Mouse (Mus musculus): ENCODE data around the gene Ikzf2. TPM values are rescaled to one million over a fixed set of nuclear protein-coding genes. Genes with fewer than 3 reads are reported as not detected.
A peak's percentile ranks its signal among the peaks of the same experiment; 100 is the strongest.

Ikzf2 gene
- polyA plus RNA-seq, 1 experiment from 2014 or later, result 4.8 TPM

GRCm38 (mm10) chr1:69591328-69591801 lies 95.7 kb downstream of the Ikzf2 start:
- WGBS, result 16% methylated on average over 7 of the region's 7 CpGs
- H3K27ac ChIP-seq (ENCODE audit: low read depth, low read length), result no peak overlapping the region
- peak overlapping the region; percentile 36; the same call in 1 of the 2 replicates for H3K4me2 ChIP-seq (ENCODE audit: low read depth, low read length)
- H3K4me3 ChIP-seq (ENCODE audit: low read depth, low read length), result no peak overlapping the region
- no peaks in the 10 kb centered on the region for H3K27me3 ChIP-seq (ENCODE audit: control insufficient read depth, insufficient read depth, low read length)
- no peaks in the 10 kb centered on the region for H3K9me3 ChIP-seq (ENCODE audit: control insufficient read depth, low read length)
- no peak overlapping the region for H3K9ac ChIP-seq (replicated peaks; ENCODE audit: low read depth, low read length)
- ATAC-seq (ENCODE audit: low read depth), result peak; percentile 46; the same call in 1 of the 2 replicates
- no peaks in the 10 kb centered on the region for H3K36me3 ChIP-seq (ENCODE audit: control insufficient read depth, insufficient read depth, low read length)
- peaks cover 8% of the 10 kb centered on the region; the same call in 1 of the 2 replicates for H3K4me1 ChIP-seq (ENCODE audit: control insufficient read depth, insufficient read depth, low read length)

- ATAC-seq (ENCODE audit: low read depth), result no peak
- Histone ChIP-seq H3K36me3 (ENCODE audit: control insufficient read depth, insufficient read depth, low read length) (no peaks in the 10 kb centered on the region), H3K4me1 (ENCODE audit: control insufficient read depth, insufficient read depth, low read length) (no peaks in the 10 kb centered on the region), H3K27me3 (ENCODE audit: control insufficient read depth, insufficient read depth, low read length) (no peaks in the 10 kb centered on the region), H3K27ac (ENCODE audit: low read depth, low read length) (no peak overlapping the region), H3K9ac (replicated peaks; ENCODE audit: low read depth, low read length) (no peak overlapping the region), H3K4me3 (ENCODE audit: low read depth, low read length) (no peak overlapping the region), H3K9me3 (ENCODE audit: control insufficient read depth, low read length) (no peaks in the 10 kb centered on the region), H3K4me2 (ENCODE audit: low read depth, low read length) (no peak overlapping the region)
- 75% methylated on average over 2 of the region's 2 CpGs for WGBS
Observed at GRCm38 (mm10) chr1:69585546-69585945, 101.5 kb downstream of the Ikzf2 start.

GRCm38 (mm10) chr1:69583932-69584659 lies 102.9 kb downstream of the Ikzf2 start:
- no peaks in the 10 kb centered on the region for H3K36me3 ChIP-seq (ENCODE audit: control insufficient read depth, insufficient read depth, low read length)
- H3K4me2 ChIP-seq (ENCODE audit: low read depth, low read length), result no peak overlapping the region
- H3K9me3 ChIP-seq (ENCODE audit: control insufficient read depth, low read length), result no peaks in the 10 kb centered on the region
- no peaks in the 10 kb centered on the region for H3K4me1 ChIP-seq (ENCODE audit: control insufficient read depth, insufficient read depth, low read length)
- no peak overlapping the region for H3K4me3 ChIP-seq (ENCODE audit: low read depth, low read length)
- 95% methylated on average over 5 of the region's 5 CpGs for WGBS
- no peak overlapping the region for H3K9ac ChIP-seq (replicated peaks; ENCODE audit: low read depth, low read length)
- H3K27me3 ChIP-seq (ENCODE audit: control insufficient read depth, insufficient read depth, low read length), result no peaks in the 10 kb centered on the region
- no peak for ATAC-seq (ENCODE audit: low read depth)
- no peak overlapping the region for H3K27ac ChIP-seq (ENCODE audit: low read depth, low read length)

GRCm38 (mm10) chr1:69578917-69579316 lies 108.1 kb downstream of the Ikzf2 start:
- Histone ChIP-seq H3K4me1 (ENCODE audit: control insufficient read depth, insufficient read depth, low read length) (no peaks in the 10 kb centered on the region), H3K9ac (replicated peaks; ENCODE audit: low read depth, low read length) (no peak overlapping the region), H3K4me2 (ENCODE audit: low read depth, low read length) (no peak overlapping the region), H3K27me3 (ENCODE audit: control insufficient read depth, insufficient read depth, low read length) (no peaks in the 10 kb centered on the region), H3K27ac (ENCODE audit: low read depth, low read length) (no peak overlapping the region), H3K9me3 (ENCODE audit: control insufficient read depth, low read length) (no peaks in the 10 kb centered on the region), H3K36me3 (ENCODE audit: control insufficient read depth, insufficient read depth, low read length) (no peaks in the 10 kb centered on the region), H3K4me3 (ENCODE audit: low read depth, low read length) (no peak overlapping the region)
- ATAC-seq (ENCODE audit: low read depth), result no peak
- 97% methylated on average over 4 of the region's 4 CpGs for WGBS

GRCm38 (mm10) chr1:69559443-69560090 lies 127.5 kb downstream of the Ikzf2 start:
- no peak overlapping the region for H3K9ac ChIP-seq (replicated peaks; ENCODE audit: low read depth, low read length)
- H3K9me3 ChIP-seq (ENCODE audit: control insufficient read depth, low read length), result no peaks in the 10 kb centered on the region
- H3K36me3 ChIP-seq (ENCODE audit: control insufficient read depth, insufficient read depth, low read length), result no peaks in the 10 kb centered on the region
- H3K4me1 ChIP-seq (ENCODE audit: control insufficient read depth, insufficient read depth, low read length), result no peaks in the 10 kb centered on the region
- no peak overlapping the region for H3K4me2 ChIP-seq (ENCODE audit: low read depth, low read length)
- no peak for ATAC-seq (ENCODE audit: low read depth)
- WGBS, result 87% methylated on average over 5 of the region's 5 CpGs
- no peak overlapping the region for H3K27ac ChIP-seq (ENCODE audit: low read depth, low read length)
- H3K4me3 ChIP-seq (ENCODE audit: low read depth, low read length), result no peak overlapping the region
- no peaks in the 10 kb centered on the region for H3K27me3 ChIP-seq (ENCODE audit: control insufficient read depth, insufficient read depth, low read length)

GRCm38 (mm10) chr1:69555636-69556151 lies 131.4 kb downstream of the Ikzf2 start:
- ATAC-seq (ENCODE audit: low read depth), result no peak
- WGBS, result 87% methylated on average over 5 of the region's 5 CpGs
- no peaks in the 10 kb centered on the region for H3K4me1 ChIP-seq (ENCODE audit: control insufficient read depth, insufficient read depth, low read length)
- H3K27me3 ChIP-seq (ENCODE audit: control insufficient read depth, insufficient read depth, low read length), result no peaks in the 10 kb centered on the region
- no peak overlapping the region for H3K4me3 ChIP-seq (ENCODE audit: low read depth, low read length)
- no peaks in the 10 kb centered on the region for H3K9me3 ChIP-seq (ENCODE audit: control insufficient read depth, low read length)
- H3K4me2 ChIP-seq (ENCODE audit: low read depth, low read length), result no peak overlapping the region
- no peak overlapping the region for H3K9ac ChIP-seq (replicated peaks; ENCODE audit: low read depth, low read length)
- no peaks in the 10 kb centered on the region for H3K36me3 ChIP-seq (ENCODE audit: control insufficient read depth, insufficient read depth, low read length)
- H3K27ac ChIP-seq (ENCODE audit: low read depth, low read length), result no peak overlapping the region

- Histone ChIP-seq H3K36me3 (ENCODE audit: control insufficient read depth, insufficient read depth, low read length) (no peaks in the 10 kb centered on the region), H3K27ac (ENCODE audit: low read depth, low read length) (no peak overlapping the region), H3K4me3 (ENCODE audit: low read depth, low read length) (no peak overlapping the region), H3K9me3 (ENCODE audit: control insufficient read depth, low read length) (no peaks in the 10 kb centered on the region), H3K27me3 (ENCODE audit: control insufficient read depth, insufficient read depth, low read length) (no peaks in the 10 kb centered on the region), H3K4me1 (ENCODE audit: control insufficient read depth, insufficient read depth, low read length) (no peaks in the 10 kb centered on the region), H3K9ac (replicated peaks; ENCODE audit: low read depth, low read length) (no peak overlapping the region), H3K4me2 (ENCODE audit: low read depth, low read length) (no peak overlapping the region)
- no peak for ATAC-seq (ENCODE audit: low read depth)
- 95% methylated on average over 4 of the region's 4 CpGs for WGBS
Observed at GRCm38 (mm10) chr1:69549987-69550386, 137.1 kb downstream of the Ikzf2 start.

- Histone ChIP-seq H3K27ac (ENCODE audit: low read depth, low read length) (no peak overlapping the region), H3K9ac (replicated peaks; ENCODE audit: low read depth, low read length) (no peak overlapping the region), H3K4me1 (ENCODE audit: control insufficient read depth, insufficient read depth, low read length) (no peaks in the 10 kb centered on the region), H3K9me3 (ENCODE audit: control insufficient read depth, low read length) (no peaks in the 10 kb centered on the region), H3K4me2 (ENCODE audit: low read depth, low read length) (no peak overlapping the region), H3K36me3 (ENCODE audit: control insufficient read depth, insufficient read depth, low read length) (no peaks in the 10 kb centered on the region), H3K27me3 (ENCODE audit: control insufficient read depth, insufficient read depth, low read length) (no peaks in the 10 kb centered on the region), H3K4me3 (ENCODE audit: low read depth, low read length) (no peak overlapping the region)
- WGBS, result 98% methylated on average over 1 of the region's 1 CpGs
- ATAC-seq (ENCODE audit: low read depth), result no peak
Observed at GRCm38 (mm10) chr1:69545885-69546253, 141.2 kb downstream of the Ikzf2 start.

GRCm38 (mm10) chr1:69545217-69545884 lies 141.7 kb downstream of the Ikzf2 start:
- Histone ChIP-seq H3K9me3 (ENCODE audit: control insufficient read depth, low read length) (no peaks in the 10 kb centered on the region), H3K36me3 (ENCODE audit: control insufficient read depth, insufficient read depth, low read length) (no peaks in the 10 kb centered on the region), H3K9ac (replicated peaks; ENCODE audit: low read depth, low read length) (no peak overlapping the region), H3K4me1 (ENCODE audit: control insufficient read depth, insufficient read depth, low read length) (no peaks in the 10 kb centered on the region), H3K27me3 (ENCODE audit: control insufficient read depth, insufficient read depth, low read length) (no peaks in the 10 kb centered on the region), H3K27ac (ENCODE audit: low read depth, low read length) (no peak overlapping the region), H3K4me2 (ENCODE audit: low read depth, low read length) (no peak overlapping the region), H3K4me3 (ENCODE audit: low read depth, low read length) (no peak overlapping the region)
- WGBS, result 95% methylated on average over 8 of the region's 8 CpGs
- ATAC-seq (ENCODE audit: low read depth), result no peak

All from neural tube, embryonic 14.5 days (tissue).